Mouse (Mus musculus) ES-E14 (cell line): ENCODE measurements around the gene Dgkd.

Experiments used
- CHD2 ChIP-seq: IDR thresholded peaks from 2 replicates; pipeline ENCODE4 v1.6.1; 2014; ENCODE audit warnings: mild to moderate bottlenecking, low read depth, low read length, inconsistent platforms
- MAFK ChIP-seq: IDR thresholded peaks from 2 replicates; pipeline ENCODE4 v1.6.1; 2014; ENCODE audit warnings: mild to moderate bottlenecking, low read depth, low read length, inconsistent platforms; ENCODE audit not compliant: insufficient read depth
- ZC3H11A ChIP-seq: IDR thresholded peaks from 2 replicates; pipeline ENCODE4 v1.6.1; 2012; ENCODE audit warnings: low read depth, mild to moderate bottlenecking, inconsistent platforms, low read length, borderline replicate concordance

DNA sequence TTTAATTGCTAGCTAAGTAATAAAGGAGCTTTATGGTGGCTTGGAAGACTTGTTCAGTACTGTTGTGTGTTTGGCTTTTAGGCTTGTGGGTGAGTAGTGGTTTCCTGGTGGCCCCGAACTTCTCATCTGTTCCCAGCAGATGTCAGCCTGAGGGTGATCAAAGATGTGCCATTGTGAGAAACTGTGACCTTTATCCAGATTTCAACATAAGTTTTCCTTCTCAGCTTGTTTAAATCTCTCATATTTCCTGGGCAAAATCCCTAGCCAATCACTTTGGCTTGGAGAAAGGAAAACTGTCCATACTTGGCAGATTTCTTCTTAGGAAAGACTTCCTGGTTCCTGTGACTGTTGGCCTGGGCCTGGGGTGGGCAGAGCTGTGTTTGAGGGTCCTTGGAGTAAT lies 37.9 kb downstream of the Dgkd start:
- TF ChIP-seq ZC3H11A: no peak
- no peak for TF ChIP-seq CHD2
- TF ChIP-seq MAFK: no peak
